Mouse (Mus musculus) ES-E14 (cell line): Measurements from ENCODE around the gene D10Wsu102e.

Experiments
- CHD2 ChIP-seq: IDR thresholded peaks from 2 replicates; pipeline ENCODE4 v1.6.1; 2014; ENCODE audit warnings: mild to moderate bottlenecking, low read depth, low read length, inconsistent platforms
- HCFC1 ChIP-seq: IDR thresholded peaks from 2 replicates; pipeline ENCODE4 v1.6.1; 2012; ENCODE audit warnings: low read length, inconsistent platforms, borderline replicate concordance; ENCODE audit not compliant: insufficient read depth
- MAFK ChIP-seq: IDR thresholded peaks from 2 replicates; pipeline ENCODE4 v1.6.1; 2014; ENCODE audit warnings: mild to moderate bottlenecking, low read depth, low read length, inconsistent platforms; ENCODE audit not compliant: insufficient read depth
- ZC3H11A ChIP-seq: IDR thresholded peaks from 2 replicates; pipeline ENCODE4 v1.6.1; 2012; ENCODE audit warnings: low read depth, mild to moderate bottlenecking, inconsistent platforms, low read length, borderline replicate concordance
- ZNF384 ChIP-seq: IDR thresholded peaks from 2 replicates; pipeline ENCODE4 v1.6.1; 2012; ENCODE audit warnings: low read depth, low read length, inconsistent platforms

DNA sequence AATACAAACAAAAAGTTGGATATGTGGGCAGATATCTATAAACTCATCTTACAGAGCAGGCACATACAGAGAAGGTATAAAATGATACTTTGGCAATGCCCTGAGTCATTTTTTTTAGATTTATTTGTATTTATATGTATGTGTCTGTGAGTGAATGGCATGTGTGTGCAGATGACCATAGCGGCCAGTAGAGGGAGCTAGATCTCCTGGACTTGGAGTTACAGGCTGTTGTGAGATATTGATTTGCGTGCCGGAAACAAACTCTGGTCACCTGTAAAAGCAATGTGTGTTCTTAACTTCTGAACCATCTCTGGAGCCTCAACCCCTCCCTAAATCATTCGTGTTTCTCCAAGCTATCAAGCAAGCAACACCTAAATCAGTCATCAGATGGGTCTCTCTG is 161.0 kb downstream of the D10Wsu102e start:
- TF ChIP-seq ZC3H11A = peak; percentile 61; the same call in 1 of the 2 replicates
- TF ChIP-seq CHD2 = no peak
- no peak for TF ChIP-seq MAFK
- no peak for TF ChIP-seq HCFC1
- TF ChIP-seq ZNF384 = no peak
